Mouse (Mus musculus) stomach, embryonic 16.5 days (tissue): ENCODE results near the gene Polr1c. TPM values are rescaled to one million over a fixed set of nuclear protein-coding genes. Genes with fewer than 3 reads are reported as not detected.
A peak's percentile ranks its signal among the peaks of the same experiment; 100 is the strongest.

Source experiments
- ATAC-seq: fragments of 200-750 bp; cut with Nextera tagmentation; 2 replicates; pipeline ENCODE4 v1.8.0; 2017; ENCODE audit warnings: moderate number of reproducible peaks, moderate TSS enrichment; ENCODE audit not compliant: insufficient read depth, low FRiP score
- H3K27ac ChIP-seq: fragments of 300-500 bp; sonication (generic); 2 replicates; pipeline ENCODE4 v1.5.1; 2014; ENCODE audit warnings: low read length
- H3K27me3 ChIP-seq: fragments of 300-500 bp; sonication (generic); 2 replicates; pipeline ENCODE4 v1.6.1; 2014; ENCODE audit warnings: low read length, control low read depth, mixed read lengths; ENCODE audit not compliant: control insufficient read depth, insufficient read depth
- H3K36me3 ChIP-seq: fragments of 300-500 bp; sonication (generic); 2 replicates; pipeline ENCODE4 v1.6.1; 2014; ENCODE audit warnings: low read length; ENCODE audit not compliant: control insufficient read depth, insufficient read depth
- H3K4me1 ChIP-seq: fragments of 300-500 bp; sonication (generic); 2 replicates; pipeline ENCODE4 v1.6.1; 2014; ENCODE audit warnings: low read length, control low read depth, mixed read lengths; ENCODE audit not compliant: control insufficient read depth, insufficient read depth
- H3K4me2 ChIP-seq: fragments of 300-500 bp; sonication (generic); 2 replicates; pipeline ENCODE4 v1.6.1; 2014; ENCODE audit warnings: low read depth, low read length, mixed read lengths
- H3K4me3 ChIP-seq: fragments of 300-500 bp; sonication (generic); replicated peaks from 2 replicates; pipeline ENCODE4 v1.5.1; 2014; ENCODE audit warnings: mild to moderate bottlenecking, low read length
- H3K9ac ChIP-seq: fragments of 300-500 bp; sonication (generic); 2 replicates; pipeline ENCODE4 v1.6.1; 2014; ENCODE audit warnings: low read length
- H3K9me3 ChIP-seq: fragments of 300-500 bp; sonication (generic); replicated peaks from 2 replicates; pipeline ENCODE4 v1.6.1; 2016; ENCODE audit warnings: low read length, control low read depth; ENCODE audit not compliant: control insufficient read depth
- WGBS: fragments of 180-500 bp; shearing (Covaris S2); extraction: QIAGEN DNeasy Blood & Tissue Kit; methylation state at CpG from one replicate; pipeline ENCODE4 v1.1.7; 2014; 5-methylcytosine and 5-hydroxymethylcytosine counted together
- polyA plus RNA-seq: library from polyadenylated mRNA; unstranded; fragments of >200 nt; fragmentation: Nextera tagmentation; extraction: Ambion mirVana; gene quantifications from 2 replicates; pipeline ENCODE4 v1.2.1, GENCODE M21; 2015

Polr1c gene
- polyA plus RNA-seq, 1 experiment from 2014 or later, result 67.9 TPM

DNA sequence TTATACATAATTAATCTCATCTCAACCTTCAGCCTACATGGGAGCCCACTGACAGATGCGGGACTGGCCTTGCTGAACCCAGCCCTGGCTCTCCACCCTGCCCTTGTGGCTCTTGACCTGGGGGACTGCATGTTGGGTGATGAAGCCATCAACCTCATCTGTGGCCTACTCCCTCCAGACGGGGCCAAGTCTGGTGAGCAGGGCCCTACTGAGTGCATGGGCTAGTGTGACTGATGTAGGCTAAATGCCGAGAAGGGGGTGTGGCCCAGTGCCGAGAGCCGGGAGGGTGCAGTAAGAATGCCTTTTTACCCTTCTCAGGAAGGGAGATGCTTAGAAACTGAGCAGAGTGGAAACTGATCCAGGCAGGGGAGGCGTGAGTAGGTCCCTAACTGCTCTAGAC is 7.3 kb upstream of the Polr1c start:
- peaks cover 8% of the 10 kb centered on the region; the same call in 1 of the 2 replicates for H3K4me1 ChIP-seq
- peaks cover 27% of the 10 kb centered on the region for H3K36me3 ChIP-seq
- ATAC-seq, result no peak
- H3K9ac ChIP-seq, result no peak overlapping the region
- peaks cover 13% of the 10 kb centered on the region for H3K27me3 ChIP-seq
- no peak overlapping the region for H3K27ac ChIP-seq
- H3K9me3 ChIP-seq, result no peaks in the 10 kb centered on the region
- H3K4me3 ChIP-seq, result no peak overlapping the region
- H3K4me2 ChIP-seq, result no peak overlapping the region
- WGBS, result 34% methylated on average over 6 of the region's 6 CpGs

DNA sequence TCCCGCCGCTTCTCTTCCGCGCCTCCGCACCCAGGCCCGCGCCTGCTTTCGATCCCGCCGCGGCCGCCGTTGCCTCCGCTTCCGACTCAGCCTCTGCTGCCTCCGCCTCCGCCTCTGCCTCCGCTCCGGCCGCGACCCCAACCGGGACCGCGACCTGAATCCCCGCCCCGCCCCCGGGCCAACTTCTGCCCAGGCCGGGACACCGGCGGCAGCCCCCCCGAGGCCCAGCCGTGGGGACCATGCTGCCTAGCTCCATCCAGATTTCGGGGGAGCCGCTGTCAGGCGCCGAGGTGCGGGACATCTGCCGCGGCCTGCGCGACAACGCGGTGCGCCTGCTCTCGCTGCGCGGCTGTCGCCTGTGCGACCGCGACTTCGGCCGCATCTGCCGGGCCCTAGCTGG is 6.3 kb upstream of the Polr1c start:
- peak; percentile 3; the same call in 1 of the 2 replicates for ATAC-seq
- peak overlapping the region; percentile 97 for H3K4me2 ChIP-seq
- peaks cover 13% of the 10 kb centered on the region for H3K27me3 ChIP-seq
- H3K4me1 ChIP-seq, result peaks cover 10% of the 10 kb centered on the region; the same call in 1 of the 2 replicates
- peaks cover 23% of the 10 kb centered on the region for H3K36me3 ChIP-seq
- peak overlapping the region; percentile 68 for H3K9ac ChIP-seq
- WGBS, result under 1% methylated on average over 53 of the region's 54 CpGs
- peak overlapping the region; percentile 57 for H3K4me3 ChIP-seq
- no peak overlapping the region for H3K27ac ChIP-seq
- H3K9me3 ChIP-seq, result no peaks in the 10 kb centered on the region

DNA sequence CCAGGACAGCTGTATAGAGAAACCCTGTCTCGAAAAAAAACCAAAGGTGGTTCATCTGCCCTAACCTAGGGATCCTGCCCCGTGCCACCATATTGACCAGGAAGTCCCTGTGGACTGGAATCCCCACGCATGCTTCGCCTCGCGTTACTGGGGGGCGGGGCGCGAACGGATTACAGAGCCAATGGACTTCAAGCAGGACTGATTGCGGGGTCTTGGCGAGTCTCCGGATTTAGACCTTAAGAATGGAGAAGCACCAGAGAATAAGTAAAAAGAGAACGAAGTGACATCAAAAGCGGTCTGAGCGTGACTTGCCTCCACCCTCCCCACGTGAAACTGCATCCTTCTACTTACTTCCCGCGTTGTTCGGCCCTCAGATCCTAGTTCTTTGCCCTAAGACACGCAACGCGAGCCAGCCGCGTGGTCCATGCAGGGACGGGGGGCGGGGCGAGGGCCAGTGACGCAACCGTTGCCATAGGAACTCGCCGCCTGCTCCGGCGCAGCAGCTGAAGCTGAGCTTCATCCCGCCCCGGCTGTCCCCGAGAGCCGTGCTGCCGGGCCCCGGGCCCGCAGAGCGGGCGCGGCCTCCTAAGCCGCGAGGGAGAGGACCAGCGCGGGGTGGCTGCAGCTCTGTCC is 5.7 kb upstream of the Polr1c start, which contains the start of gene Lrrc73:
TSS of gene Lrrc73 (plus strand) at position 80 of the 633 bp plus-strand sequence.
- Histone ChIP-seq H3K27ac (no peak within 1 kb of the TSS), H3K9me3 (no peaks in the 10 kb centered on the region), H3K4me3 (peak within 1 kb of the TSS; percentile 57), H3K4me1 (peaks cover 15% of the 10 kb centered on the region), H3K36me3 (peaks cover 21% of the 10 kb centered on the region), H3K27me3 (peaks cover 13% of the 10 kb centered on the region), H3K4me2 (peak within 1 kb of the TSS; percentile 97), H3K9ac (peak within 1 kb of the TSS; percentile 68)
- WGBS, result 2% methylated on average over 48 of the region's 48 CpGs
- ATAC-seq, result peak; percentile 86

DNA sequence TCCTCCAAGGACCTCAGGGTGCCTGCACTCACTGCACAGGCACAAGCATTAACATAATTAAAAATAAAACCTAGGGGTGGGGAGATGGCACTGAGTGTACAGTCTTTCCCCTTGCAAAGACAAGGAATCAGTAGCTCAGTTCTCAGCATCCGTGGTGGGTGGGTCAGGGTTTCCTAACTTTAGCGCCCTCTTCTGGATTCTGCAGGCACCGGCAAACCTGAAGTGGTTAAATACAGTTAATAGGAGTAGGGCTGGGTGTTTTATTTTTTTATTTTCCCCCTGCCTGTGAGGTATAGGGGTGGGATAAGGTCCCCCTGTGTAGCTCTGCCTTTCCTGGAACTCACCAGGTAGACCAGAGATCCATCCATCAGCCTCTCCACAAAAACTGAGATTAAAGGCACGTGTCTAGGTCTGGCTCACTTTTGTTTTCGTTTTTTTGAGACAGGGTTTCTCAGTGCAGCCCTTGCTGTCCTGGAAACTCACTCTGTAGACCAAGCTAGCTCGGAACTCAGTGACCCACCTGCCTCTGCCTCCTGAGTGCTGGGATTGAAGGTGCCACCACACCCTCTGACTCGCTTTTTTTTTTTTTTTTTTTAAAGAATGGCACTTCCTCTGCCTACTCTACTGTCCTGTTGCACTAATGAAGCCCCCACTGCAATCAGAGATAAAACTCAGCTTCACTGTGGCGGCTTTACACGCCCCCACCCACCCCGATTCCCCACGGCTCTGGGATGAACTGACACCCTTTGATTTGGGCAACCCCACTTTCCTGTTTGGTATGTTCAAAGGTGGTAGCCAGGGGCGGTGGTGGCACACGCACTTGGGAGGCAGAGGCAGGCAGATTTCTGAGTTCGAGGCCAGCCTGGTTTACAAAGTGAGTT is 5.0 kb upstream of the Polr1c start:
- H3K27ac ChIP-seq, result no peak overlapping the region
- H3K36me3 ChIP-seq, result peaks cover 17% of the 10 kb centered on the region
- peak overlapping the region; percentile 57 for H3K4me3 ChIP-seq
- H3K9me3 ChIP-seq, result no peaks in the 10 kb centered on the region
- ATAC-seq, result no peak; the same call in 1 of the 2 replicates
- H3K9ac ChIP-seq, result no peak overlapping the region
- peaks cover 16% of the 10 kb centered on the region for H3K4me1 ChIP-seq
- 52% methylated on average over 14 of the region's 14 CpGs for WGBS
- H3K27me3 ChIP-seq, result peaks cover 13% of the 10 kb centered on the region
- peak overlapping the region; percentile 97 for H3K4me2 ChIP-seq

GRCm38 (mm10) chr17:46251174-46251573 is 3.3 kb upstream of the Polr1c start:
- peaks cover 17% of the 10 kb centered on the region for H3K36me3 ChIP-seq
- WGBS, result 76% methylated on average over 7 of the region's 7 CpGs
- no peak overlapping the region for H3K27ac ChIP-seq

DNA sequence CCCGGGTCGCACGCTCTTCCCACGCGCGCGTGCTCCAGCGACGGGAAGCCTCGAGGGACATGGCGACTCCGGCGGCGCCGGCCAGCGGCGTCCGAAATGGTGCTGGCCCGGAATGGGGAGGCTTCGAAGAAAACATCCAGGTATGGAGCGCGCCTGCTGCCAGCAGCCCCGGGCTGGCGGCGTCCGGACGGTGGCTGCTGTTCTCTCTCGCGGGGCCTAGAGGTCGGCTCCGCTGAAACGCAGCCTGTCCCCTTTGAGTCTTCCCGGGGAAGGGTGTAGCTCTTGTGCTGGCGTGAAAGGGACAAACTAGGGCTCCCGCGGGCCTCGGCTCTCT is 302 bp upstream of the Polr1c start:
- peaks cover 37% of the 10 kb centered on the region for H3K36me3 ChIP-seq
- WGBS, result 0% methylated on average over 37 of the region's 37 CpGs
- H3K27ac ChIP-seq, result peak overlapping the region; percentile 75
- peak overlapping the region; percentile 83 for H3K4me2 ChIP-seq
- ATAC-seq, result peak; percentile 31
- no peaks in the 10 kb centered on the region for H3K9me3 ChIP-seq
- no peaks in the 10 kb centered on the region for H3K27me3 ChIP-seq
- H3K4me1 ChIP-seq, result peaks cover 15% of the 10 kb centered on the region
- H3K4me3 ChIP-seq, result peak overlapping the region; percentile 84
- H3K9ac ChIP-seq, result peak overlapping the region; percentile 96

More at GRCm38 (mm10) chr17:46251174-46251573, 3.3 kb upstream of the Polr1c start:
- H3K4me3 ChIP-seq, result no peak overlapping the region
- no peak for ATAC-seq
- H3K9me3 ChIP-seq, result no peaks in the 10 kb centered on the region
- no peak overlapping the region for H3K4me2 ChIP-seq
- peaks cover 13% of the 10 kb centered on the region for H3K27me3 ChIP-seq
- H3K4me1 ChIP-seq, result peaks cover 23% of the 10 kb centered on the region
- no peak overlapping the region for H3K9ac ChIP-seq

- Histone ChIP-seq H3K4me1 (peaks cover 15% of the 10 kb centered on the region), H3K27me3 (no peaks in the 10 kb centered on the region), H3K9ac (no peak overlapping the region), H3K9me3 (no peaks in the 10 kb centered on the region), H3K4me2 (no peak overlapping the region), H3K27ac (no peak overlapping the region), H3K4me3 (no peak overlapping the region), H3K36me3 (peaks cover 36% of the 10 kb centered on the region)
- WGBS, result 66% methylated on average over 10 of the region's 10 CpGs
- no peak for ATAC-seq
Measured at GRCm38 (mm10) chr17:46244579-46244978, 3.3 kb downstream of the Polr1c start.

DNA sequence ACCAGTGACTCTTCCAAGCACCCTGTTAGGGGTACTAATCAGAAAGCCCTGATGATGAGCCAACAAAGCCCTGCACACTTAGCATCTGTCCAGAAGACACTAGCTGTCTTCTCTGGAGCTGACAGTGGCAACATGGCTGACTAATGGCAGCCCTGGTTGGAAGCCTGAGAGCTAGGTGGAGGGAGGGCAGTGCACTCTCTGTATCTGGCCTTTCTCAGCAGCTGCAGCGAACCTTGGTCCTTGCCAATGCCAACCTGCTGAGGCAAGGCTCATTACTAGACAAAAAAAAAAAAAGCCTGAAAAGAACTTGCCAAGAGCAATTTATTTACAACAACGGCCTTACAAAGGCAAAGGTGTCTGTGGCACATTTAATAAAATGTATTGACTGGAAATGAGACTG is 4.2 kb downstream of the Polr1c start:
- H3K9me3 ChIP-seq, result no peaks in the 10 kb centered on the region
- no peaks in the 10 kb centered on the region for H3K27me3 ChIP-seq
- H3K4me3 ChIP-seq, result no peak overlapping the region
- H3K4me2 ChIP-seq, result no peak overlapping the region
- 73% methylated on average over 2 of the region's 2 CpGs for WGBS
- H3K27ac ChIP-seq, result no peak overlapping the region
- H3K4me1 ChIP-seq, result peaks cover 8% of the 10 kb centered on the region
- peaks cover 36% of the 10 kb centered on the region for H3K36me3 ChIP-seq
- no peak overlapping the region for H3K9ac ChIP-seq
- ATAC-seq, result no peak

DNA sequence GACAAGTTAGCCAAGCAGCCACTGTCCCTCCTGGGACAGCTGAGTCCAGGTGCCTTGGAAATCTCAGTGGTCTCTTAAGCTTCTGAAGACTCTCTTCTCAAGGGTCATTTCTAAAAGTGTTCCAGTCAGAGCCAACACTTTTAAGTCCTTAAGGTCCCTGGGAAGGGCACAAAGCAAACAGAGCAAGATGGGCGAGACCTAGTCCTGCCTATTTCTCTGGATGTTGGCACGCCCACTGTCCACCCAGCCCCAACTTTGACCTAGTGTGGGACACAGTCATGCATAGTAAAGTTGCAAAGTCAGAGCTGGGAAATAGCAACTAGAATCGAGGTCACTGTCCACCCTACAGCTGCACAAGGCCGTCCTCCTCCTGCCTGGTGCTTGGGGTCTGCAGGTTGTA is 4.9 kb downstream of the Polr1c start:
- 76% methylated on average over 4 of the region's 4 CpGs for WGBS
- no peaks in the 10 kb centered on the region for H3K9me3 ChIP-seq
- H3K4me1 ChIP-seq, result peaks cover 7% of the 10 kb centered on the region
- H3K4me3 ChIP-seq, result no peak overlapping the region
- H3K9ac ChIP-seq, result 0 out of 2 replicates have a peak overlapping the region, but pooled peaks have one; percentile 4
- peaks cover 36% of the 10 kb centered on the region for H3K36me3 ChIP-seq
- ATAC-seq, result no peak
- no peaks in the 10 kb centered on the region for H3K27me3 ChIP-seq
- no peak overlapping the region; the same call in 1 of the 2 replicates for H3K27ac ChIP-seq
- no peak overlapping the region for H3K4me2 ChIP-seq
